Mouse (Mus musculus) mouse embryonic stem cell (cell line): ENCODE data around the gene Grwd1.

ENCODE experiments used
- in situ Hi-C, 2 experiments: fragments of 300-500 bp; cut with MboI; formaldehyde crosslinking; loops; 1 replicate in 1 of 2; 3 replicates in 1 of 2; pipeline ENCODE4 v1.14.3; 2019 to 2020; ENCODE audit warnings: low sequenced_read_pairs in 2 of 2, low pct_unique_long_range_greater_than_20kb in 1 of 2, mixed read lengths in 1 of 2; ENCODE audit not compliant: unreplicated experiment in 1 of 2

Grwd1 gene

GRCm38 (mm10) chr7:45850661-45851060 lies 19.9 kb upstream of the Grwd1 start:
- in situ Hi-C loops, result no loop called here

DNA sequence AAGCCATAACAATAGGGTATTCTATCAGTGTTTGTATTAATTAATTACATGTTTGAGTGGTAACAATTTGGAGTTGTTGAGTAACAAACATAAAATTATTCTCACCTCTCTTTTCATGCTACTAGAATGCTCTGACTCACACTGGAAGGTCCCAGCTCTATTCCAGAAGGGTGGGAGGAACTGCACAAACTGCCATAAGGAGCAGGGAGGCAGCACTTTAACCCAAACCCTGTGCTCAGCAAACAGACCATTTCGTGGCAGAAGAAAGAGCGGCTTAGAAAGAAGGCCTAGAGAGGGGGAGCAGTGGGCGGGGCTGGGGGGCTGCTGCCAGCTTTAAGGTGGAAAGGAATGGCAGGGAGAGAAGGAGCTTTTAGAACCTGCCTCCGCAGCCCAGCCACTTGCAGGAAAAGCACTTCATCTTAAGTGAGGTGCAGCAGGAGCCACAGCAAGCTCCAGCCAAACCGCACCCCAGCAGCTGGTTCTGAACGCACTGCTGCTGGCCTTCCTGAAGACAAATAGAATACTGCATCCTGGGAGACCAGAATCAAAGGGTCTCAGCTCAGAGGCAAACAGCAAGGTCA lies 17.8 kb upstream of the Grwd1 start:
- in situ Hi-C loops, result no loop called here

DNA sequence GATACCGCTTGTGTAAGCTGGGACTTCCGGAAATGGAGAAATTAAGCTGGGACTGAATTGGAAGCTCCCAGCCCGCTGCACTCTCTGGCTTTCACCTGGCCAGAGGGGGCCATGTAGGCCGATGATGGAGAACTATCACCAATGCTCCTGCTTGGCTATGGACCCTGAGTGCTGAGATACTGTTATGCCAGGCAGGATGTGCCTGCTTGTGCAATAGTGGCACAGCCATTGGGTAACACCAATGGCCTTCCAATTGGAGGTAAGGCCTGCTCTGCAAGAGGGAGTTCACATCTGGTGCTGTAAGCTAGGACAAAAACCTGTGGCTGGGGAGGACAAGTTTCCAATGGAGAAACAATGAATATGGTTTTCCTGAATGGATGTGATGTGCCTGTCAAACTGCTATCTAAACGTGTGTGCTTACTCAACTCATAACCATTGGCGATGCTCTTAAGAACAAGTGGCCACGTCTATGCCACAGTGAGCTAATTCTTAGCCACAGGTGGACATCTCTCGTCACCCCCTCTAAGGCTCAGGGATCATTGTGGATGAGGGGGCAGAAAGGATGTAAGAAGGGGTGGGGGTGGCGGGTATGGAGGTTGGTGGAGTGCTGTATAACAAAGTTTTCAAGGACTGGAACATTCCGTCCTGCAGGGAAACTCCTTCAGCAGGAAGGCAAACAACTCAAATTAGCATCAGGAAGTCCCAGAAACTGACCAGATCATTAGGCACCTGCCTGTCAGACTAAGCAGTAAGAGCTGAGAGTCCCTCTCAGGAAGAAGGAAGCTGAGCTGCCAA lies 12.4 kb upstream of the Grwd1 start:
- in situ Hi-C loops, result no loop called here

DNA sequence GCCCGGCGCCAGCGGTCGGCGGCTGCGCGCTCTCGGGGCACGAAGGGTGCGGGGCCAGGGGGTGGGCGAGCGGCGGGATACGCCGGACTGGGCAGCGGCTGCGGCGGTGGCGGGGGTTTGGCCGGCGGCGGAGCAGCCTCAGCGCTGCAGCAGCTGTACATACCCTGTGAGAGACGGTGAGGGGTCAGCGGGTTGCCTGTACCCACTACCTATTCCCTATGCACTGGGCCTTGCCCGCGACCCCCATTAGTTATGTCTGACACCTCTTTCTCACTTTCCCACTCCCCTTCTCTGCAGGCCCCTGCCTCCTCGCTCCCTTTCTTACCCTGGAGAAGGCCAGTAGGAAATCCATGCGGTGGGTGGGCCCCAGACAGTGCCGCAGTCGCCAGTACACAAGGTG lies 3.2 kb upstream of the Grwd1 start:
- in situ Hi-C loops, result no loop called here

DNA sequence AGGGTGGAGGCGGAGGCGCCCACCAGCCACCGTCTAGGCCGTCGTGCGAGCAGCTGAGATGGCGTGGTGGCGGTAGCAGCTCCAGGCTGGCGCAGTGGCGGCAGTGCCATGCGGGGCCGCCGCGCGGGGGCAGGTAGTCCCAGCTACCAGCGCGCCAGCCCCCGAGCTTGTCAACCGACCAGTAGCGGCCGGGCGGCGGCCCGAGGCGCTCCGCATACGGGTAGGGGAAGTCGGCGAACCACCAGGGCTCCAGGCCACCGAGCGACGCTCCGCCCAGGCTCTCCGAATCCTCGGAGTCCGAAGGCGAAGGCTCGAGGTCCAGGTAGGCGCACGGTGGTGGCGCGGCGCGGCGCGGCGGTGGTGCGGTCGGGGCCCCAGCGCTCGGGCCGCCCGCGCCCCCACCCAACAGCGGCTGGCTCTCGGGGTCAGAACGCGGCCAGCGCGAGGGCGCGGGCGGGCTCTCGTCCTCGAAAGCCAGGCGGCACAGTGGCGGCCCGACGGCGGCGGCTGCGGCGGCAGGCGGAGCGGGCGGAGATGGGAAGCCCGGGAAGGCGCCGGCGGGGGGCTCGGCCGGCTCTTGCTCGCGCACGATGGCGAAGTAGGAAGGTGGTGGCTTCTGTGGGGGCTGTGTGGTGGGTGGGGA lies 2.5 kb upstream of the Grwd1 start:
- in situ Hi-C loops, result no loop called here

DNA sequence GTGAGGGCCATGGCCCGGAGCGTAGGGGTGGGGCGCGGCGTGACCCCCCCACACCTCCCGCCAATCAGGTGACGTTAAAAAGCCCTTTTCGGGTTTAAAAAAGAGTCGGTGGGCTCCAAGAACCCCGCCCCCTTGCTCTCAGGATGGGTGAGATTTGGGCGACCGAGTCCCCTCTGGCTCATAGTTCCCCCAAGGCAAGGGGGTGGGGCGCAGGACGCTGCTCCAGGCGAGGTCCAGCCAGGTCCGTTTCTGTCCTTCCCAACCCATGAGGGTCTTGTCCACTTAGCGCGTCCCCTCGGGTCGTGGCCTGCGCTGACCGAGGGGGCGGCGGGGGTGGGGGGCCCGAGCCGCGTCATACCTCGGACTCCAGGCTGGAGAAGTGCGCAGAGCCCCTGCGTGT lies 1.7 kb upstream of the Grwd1 start:
- in situ Hi-C loops, result no loop called here

DNA sequence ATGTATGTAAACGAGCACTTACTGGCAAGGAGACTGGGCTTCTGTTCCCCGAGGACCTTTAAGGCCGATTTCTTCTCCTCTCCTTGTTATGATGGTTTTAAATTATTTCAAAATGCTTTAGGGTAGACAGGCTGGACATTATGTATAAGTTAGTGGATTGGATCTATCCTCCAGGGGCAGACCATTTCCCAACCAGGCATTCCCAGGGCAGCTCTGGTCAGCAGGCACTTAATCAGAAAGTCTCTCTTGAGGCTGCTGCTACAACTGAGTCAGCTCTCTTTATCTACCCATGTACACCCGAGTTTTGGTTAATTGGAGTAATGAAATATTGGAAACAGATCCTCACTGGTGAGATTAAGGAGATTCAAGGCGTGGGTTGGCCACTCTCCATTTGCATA lies 383 bp upstream of the Grwd1 start:
- in situ Hi-C loops, result no loop called here

- in situ Hi-C loops, result no loop called here
These were observed 4.1 kb downstream of the Grwd1 start for GRCm38 (mm10) chr7:45826631-45827030.

GRCm38 (mm10) chr7:45824598-45824997 lies 6.1 kb downstream of the Grwd1 start, which contains the start of gene Kcnj14:
Gene Kcnj14 (minus strand): TSS chr7:45824782.
- in situ Hi-C loops, result no loop called here

- in situ Hi-C loops, result no loop called here
These were observed 9.8 kb downstream of the Grwd1 start for GRCm38 (mm10) chr7:45820913-45821312.

DNA sequence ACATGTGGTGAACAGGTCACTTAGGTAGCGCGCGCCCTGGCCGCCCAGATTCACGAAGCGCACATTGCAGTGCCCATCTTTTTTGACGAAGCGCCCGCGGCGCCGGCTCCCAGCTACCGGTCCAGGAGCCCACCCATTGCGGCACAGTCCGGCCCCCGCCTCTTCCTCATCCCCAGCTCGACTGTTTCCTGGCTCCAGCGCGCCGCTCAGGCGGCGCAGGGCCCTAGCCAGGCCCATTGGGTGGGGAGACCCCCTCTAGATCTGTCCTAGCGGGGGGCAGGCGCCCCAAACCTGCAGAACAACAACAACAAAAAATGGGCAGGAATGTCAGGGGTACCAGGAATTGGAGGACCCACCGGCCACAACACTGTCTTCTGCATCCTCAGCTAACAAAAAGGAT lies 10.9 kb downstream of the Grwd1 start:
- in situ Hi-C loops, result no loop called here

- in situ Hi-C loops, result no loop called here
These were observed 14.8 kb downstream of the Grwd1 start for GRCm38 (mm10) chr7:45815984-45816351.

DNA sequence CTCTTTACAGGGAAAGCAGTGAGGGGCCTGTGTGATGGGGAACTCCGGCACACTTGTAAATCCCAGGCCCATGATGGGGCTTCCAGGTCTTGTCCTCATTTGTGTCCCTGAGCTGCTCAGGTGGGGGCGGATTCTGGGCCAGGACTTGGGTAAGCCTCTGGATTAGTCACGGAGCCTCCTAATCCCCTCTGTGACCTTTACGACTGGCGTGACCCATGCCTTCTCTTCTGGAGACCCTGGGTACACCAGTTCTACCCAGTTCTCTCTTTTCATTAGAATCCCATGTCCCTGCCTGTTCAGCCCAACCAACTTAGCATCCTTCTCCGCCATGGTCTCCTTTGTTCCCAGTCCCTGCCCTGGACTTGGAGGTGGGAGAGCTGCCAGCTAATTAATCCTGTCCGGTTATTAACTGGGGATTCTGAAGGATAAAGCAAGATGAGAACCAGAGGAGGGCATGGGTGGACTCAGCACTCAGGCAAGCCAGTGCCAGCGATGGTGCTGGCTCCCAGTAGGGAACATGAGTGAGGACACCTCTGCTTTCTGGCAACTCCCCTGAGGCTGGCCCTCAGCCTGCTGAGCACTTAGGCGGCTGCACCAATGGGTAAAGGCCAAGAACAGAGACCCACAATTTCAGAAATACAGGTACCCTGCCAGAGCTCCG lies 15.3 kb downstream of the Grwd1 start:
- in situ Hi-C loops, result no loop called here

DNA sequence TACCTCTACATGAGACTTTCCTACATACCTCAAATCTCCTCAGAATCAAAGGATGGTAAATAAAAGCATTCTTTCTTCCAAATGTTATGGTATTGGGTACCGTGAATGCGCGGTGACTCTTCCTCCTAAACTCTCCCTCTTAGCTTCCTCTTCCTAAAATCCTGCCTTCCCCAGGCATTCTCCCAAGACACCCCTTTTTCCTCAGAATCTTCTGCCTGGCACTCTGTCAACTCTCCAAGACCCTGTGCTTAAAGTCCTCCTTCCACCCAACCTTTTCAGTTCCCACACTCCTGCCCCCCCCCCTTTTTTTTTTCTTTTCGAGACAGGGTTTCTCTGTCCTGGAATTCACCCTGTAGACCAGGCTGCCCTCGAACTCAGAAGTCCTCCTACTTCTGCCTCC lies 15.9 kb downstream of the Grwd1 start:
- in situ Hi-C loops, result no loop called here

- in situ Hi-C loops, result no loop called here
These were observed 16.7 kb downstream of the Grwd1 start, which contains the start of gene Cyth2 for GRCm38 (mm10) chr7:45813787-45814779. Gene Cyth2 (minus strand): TSS chr7:45814581.

DNA sequence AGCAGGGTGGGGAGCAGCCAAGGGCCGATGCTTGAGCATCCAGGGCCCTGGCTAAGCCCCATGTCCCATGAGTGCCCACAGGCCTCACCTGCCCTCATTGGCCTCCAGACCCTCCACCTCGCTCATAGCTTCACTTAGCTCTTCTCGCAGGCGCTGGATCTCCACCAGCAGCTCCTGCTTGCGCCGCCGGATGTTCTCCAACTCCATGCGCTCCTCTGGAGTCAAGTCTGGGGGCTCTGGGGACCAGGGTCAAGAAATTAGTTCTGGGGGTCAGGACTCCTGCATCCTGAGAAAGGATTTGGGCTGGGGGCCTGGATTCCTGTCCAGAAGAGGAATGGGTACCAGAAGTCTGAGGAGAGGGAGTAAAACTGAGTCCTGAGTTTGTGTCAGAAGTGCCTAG lies 17.8 kb downstream of the Grwd1 start:
- in situ Hi-C loops, result no loop called here

GRCm38 (mm10) chr7:45809276-45810075 lies 21.3 kb downstream of the Grwd1 start:
- in situ Hi-C loops, result loop anchor here (5.0 kb wide), 1 partner anchor 77 kb away; no protein-coding TSS in a partner anchor
